Mouse (Mus musculus) layer of hippocampus, adult 2 months (tissue): ENCODE measurements around the gene Ppp2r3d. TPM values are rescaled to one million over a fixed set of nuclear protein-coding genes. Genes with fewer than 3 reads are reported as not detected.
"Not testable (repeated sequence)": the region's sequence is repeated elsewhere in the genome, so short reads cannot be mapped to it uniquely, and the experiment has no call there.

Experiments
- DNase-seq, 2 experiments: peaks; one replicate each; pipeline ENCODE4 v3.0.0; 2022; ENCODE audit warnings: low spot score in 2 of 2
- H3K27ac ChIP-seq: fragments of 200-600 bp; 2 replicates; pipeline ENCODE4 v1.8.1; 2022
- H3K4me3 ChIP-seq: fragments of 200-600 bp; 2 replicates; pipeline ENCODE4 v1.8.1; 2022; ENCODE audit warnings: mild to moderate bottlenecking
- CTCF ChIP-seq: fragments of 200-600 bp; conservative IDR thresholded peaks from 2 replicates; pipeline ENCODE4 v1.8.1; 2022; ENCODE audit warnings: antibody characterized with exemption, mild to moderate bottlenecking, moderate library complexity
- long read RNA-seq, 2 experiments: library from polyadenylated mRNA; stranded (forward); transcript quantifications; one replicate each; pipeline ENCODE4 v2.0.0; 2021; ENCODE audit warnings: borderline mapping rate in 2 of 2
- total RNA-seq, 2 experiments: library from RNA; stranded (reverse); gene quantifications; 2 replicates each; pipeline ENCODE4 v1.2.3; 2021

Ppp2r3d gene
- total RNA-seq, result 100 to 1,000 TPM in 1 of 2 experiments, 10 to 100 TPM in 1; 98.4 to 106 TPM
- long read RNA-seq, experiment 1, partial matches to known transcripts, result 0 of 1 reads
- long read RNA-seq, experiment 1, other reads (novel, unspliced or antisense), result 0 of 1 reads
- long read RNA-seq, experiment 2, partial matches to known transcripts, result 0 of 1 reads
- long read RNA-seq, experiment 2, other reads (novel, unspliced or antisense), result 0 of 1 reads

DNA sequence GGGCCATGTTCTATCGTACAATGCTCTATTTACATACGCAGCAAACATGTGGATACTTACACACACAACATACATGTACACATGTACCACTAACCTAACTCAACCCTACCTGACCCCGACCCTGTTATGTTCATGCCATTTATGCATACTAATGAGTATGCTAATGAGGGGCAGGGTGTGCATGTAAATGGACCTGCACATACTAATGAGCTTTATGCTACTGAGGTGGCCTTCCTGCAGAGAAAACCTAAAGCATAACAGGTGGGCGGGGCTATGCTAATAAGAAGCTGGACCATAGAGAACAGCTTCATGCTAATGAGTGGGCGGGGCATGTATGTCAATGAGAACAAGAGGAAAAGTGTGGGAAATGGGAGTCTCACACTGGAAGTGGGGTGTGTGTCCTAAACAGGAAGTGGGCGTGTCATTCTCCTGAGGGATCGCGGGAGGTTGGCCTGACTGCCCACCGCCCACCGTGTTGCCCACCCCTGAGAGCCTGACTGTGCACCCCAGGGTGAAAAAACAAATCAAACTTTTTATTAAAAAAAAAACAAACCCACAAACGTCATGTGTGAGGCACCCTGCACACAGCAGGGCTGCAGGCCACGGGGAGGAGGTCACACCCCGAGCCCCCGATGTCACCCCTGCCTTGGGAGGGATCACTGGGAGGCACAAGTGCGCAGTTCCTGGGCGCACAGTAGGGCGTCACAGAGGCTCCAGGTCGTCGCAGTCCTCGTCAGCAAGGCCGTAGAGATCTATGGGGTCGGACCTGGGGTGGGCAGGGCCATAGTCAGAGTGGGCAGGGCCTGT is at the start of gene Ppp2r3d:
Ppp2r3d (minus strand) TSS at position 803 of the 807 bp plus-strand sequence.
- DNase-seq, result no peak

DNA sequence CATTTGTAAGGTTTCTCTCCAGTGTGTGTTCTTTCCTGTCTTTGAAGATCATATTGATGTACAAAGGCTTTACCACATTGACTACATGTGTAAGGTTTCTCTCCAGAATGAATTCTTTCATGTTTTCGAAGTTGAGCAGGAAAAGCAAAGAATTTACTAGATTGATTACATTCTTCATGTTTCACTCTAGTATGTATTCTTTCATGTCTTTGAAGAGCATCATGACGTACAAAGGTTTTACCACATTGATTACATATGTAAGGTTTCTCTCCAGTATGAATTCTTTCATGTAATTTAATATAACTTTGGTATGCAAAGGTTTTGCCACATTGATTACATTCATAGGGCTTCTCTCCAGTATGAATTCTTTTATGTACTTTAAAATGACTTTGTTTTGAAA is 17.0 kb upstream of the Ppp2r3d start, which contains the start of gene Gm21836:
Gm21836 (minus strand) TSS at position 101 of the 400 bp plus-strand sequence.
- DNase-seq, H3K27ac ChIP-seq, H3K4me3 ChIP-seq: not testable (repeated sequence)

More for the DNA sequence above, at the start of gene Ppp2r3d:
- Histone ChIP-seq H3K4me3 (no peak within 1 kb of the TSS), H3K27ac (no peak within 1 kb of the TSS)
- no peak for TF ChIP-seq CTCF

DNA sequence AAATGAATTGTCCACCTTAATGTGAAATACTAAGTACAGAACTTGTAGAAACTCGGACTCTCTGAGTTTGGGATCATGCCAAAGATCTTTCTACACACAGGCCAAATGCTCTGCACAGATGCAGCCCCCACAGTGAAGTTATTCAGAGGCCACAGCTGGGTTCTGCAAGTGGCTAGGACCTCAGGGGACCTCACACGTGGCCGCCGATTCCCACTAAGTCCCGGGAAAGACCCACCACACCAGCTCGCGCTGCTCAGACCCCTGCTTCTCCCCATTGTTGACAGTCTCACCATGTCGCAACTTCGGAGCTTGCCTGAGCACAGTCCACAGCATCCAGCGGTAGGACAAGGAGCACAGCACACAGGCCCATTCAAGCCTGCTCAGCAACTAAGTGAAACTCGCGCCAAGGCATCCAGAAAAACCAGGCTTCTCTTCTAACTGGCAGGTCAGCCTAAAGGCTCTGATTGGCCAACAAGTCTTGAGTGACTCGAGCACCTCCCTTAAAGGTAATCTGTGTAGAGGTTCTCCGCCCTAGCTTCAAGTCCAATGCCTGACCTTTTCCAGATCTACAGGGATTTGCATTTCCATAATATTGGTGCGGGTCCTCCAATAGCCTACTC is 3.8 kb upstream of the Ppp2r3d start:
- not testable (repeated sequence) for DNase-seq

GRCm38 (mm10) chr9:124478081-124478480 is 1.4 kb upstream of the Ppp2r3d start:
- TF ChIP-seq CTCF, result no peak
- no peak overlapping the region for H3K27ac ChIP-seq
- H3K4me3 ChIP-seq, result no peak overlapping the region
- no peak for DNase-seq

More for the DNA sequence above, 3.8 kb upstream of the Ppp2r3d start:
- H3K4me3 ChIP-seq, H3K27ac ChIP-seq: not testable (repeated sequence)

- Histone ChIP-seq H3K4me3 (no peak overlapping the region), H3K27ac (no peak overlapping the region)
- TF ChIP-seq CTCF, result no peak
- no peak for DNase-seq
These were observed 1.0 kb downstream of the Ppp2r3d start for GRCm38 (mm10) chr9:124475689-124476088.

DNA sequence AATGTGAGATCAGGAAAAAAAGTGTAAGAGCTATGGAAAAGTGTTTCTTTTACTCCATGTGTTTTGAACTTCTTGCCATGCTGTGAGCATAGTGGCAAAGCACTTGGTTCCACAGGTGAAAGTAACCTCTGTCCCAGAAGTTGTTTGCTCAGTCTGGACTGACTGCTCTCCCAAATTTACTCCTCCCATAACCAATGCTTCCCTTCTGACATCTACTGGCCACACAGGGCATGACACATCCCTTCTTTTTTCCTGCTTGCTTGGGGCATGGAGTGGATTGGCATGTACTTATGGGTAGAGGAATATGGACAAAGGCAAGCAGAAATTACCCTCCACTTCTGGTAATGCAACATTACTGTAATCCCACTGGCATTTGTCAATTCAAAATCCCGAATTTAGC is 20.1 kb downstream of the Ppp2r3d start:
- Histone ChIP-seq H3K4me3 (no peak overlapping the region), H3K27ac (no peak overlapping the region)
- DNase-seq, result no peak
- peak; percentile 71 for TF ChIP-seq CTCF

DNA sequence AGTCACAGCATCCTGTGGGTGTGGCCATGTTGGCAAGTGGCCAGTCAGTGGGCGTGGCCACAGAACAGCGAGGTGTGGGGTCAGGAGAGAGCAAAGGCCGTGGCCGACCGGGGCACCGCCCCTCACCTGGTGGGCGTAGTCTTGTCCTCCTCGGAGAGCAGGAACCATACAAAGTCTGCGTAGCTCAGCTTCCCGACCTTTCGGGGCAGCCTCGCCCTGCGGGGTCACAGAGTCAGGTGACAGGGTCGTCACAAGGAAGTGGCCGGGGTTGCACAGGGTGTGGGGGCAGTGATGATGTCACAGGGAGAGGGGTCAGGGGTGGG is 34.2 kb downstream of the Ppp2r3d start:
- H3K27ac ChIP-seq, result no peak overlapping the region
- TF ChIP-seq CTCF, result no peak
- no peak overlapping the region for H3K4me3 ChIP-seq
- peak in 1 of 2 experiments; percentile 0 for DNase-seq

DNA sequence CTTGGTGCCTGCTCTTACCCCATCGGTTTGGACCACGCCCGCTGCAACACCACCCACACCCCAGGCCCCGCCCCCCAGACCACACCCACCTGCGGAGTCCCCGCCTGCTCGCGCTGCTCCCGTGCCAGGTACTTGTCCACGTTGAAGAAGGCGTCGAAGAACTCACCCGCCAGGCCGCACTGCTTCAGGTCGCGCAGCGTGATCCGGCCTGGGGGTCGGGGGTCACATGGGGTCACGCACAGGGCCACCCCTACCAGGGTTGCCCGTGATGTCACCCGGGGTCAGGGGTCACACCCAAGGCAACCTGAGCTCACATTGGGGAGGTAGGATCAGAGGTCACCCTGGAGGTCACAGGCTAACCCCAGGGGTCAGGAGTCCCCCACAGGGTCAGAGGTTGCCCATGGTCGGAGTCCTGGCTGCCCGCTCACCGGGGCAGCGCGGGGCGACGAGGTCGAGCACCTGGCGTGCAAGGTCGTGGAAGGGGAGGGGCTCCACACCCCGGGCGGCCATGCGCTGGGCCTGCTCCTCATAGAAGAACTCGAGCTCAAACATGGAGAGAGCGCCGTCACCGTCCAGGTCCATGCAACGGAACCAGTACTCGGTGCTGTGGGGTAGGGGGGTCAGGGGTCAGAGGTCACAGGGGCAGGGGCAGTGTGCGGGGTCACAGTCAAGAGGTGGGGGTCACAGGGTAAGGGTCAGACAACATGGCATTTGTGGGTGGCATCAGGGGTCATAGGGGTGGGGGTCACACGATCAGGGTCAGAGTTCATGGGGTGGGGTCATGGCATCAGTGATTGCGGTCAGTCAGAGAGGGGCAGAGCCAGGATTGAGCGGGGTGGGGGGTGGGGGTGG is 34.8 kb downstream of the Ppp2r3d start:
- peak in 1 of 2 experiments; percentile 16 for DNase-seq
- TF ChIP-seq CTCF, result no peak
- H3K27ac ChIP-seq, result no peak overlapping the region
- H3K4me3 ChIP-seq, result no peak overlapping the region

- peak; percentile 7 to 10 for DNase-seq
- no peak overlapping the region for H3K27ac ChIP-seq
- no peak for TF ChIP-seq CTCF
- no peak overlapping the region; the same call in 1 of the 2 replicates for H3K4me3 ChIP-seq
These were observed 36.0 kb downstream of the Ppp2r3d start for GRCm38 (mm10) chr9:124440724-124441045.

GRCm38 (mm10) chr9:124439848-124440723 is 36.6 kb downstream of the Ppp2r3d start:
- H3K27ac ChIP-seq, result no peak overlapping the region

DNA sequence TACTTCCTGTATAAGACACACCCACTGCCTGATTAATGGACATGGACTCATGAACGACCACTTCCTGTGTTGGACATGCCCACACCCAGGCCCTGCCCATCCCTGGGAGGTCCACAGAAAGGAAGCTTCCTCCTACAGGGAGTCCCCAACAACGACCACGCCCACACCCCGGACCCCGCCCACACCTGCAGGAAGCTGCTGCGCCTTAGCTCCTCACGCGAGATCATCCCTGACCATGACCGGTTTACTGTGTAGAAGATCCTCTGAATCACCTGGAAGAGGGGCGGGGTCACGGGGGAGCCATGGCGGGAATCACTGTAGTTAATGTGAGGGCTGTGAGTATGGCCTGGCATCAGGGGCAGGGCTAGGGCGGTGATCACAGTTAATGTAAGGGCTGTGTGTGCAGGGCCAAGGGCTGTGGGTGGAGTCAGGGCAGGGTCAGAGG is 37.3 kb downstream of the Ppp2r3d start:
- no peak overlapping the region for H3K27ac ChIP-seq
- H3K4me3 ChIP-seq, result no peak overlapping the region
- DNase-seq, result peak; percentile 3 to 9
- no peak for TF ChIP-seq CTCF

More at GRCm38 (mm10) chr9:124439848-124440723, 36.6 kb downstream of the Ppp2r3d start:
- H3K4me3 ChIP-seq, result no peak overlapping the region; the same call in 1 of the 2 replicates
- no peak for TF ChIP-seq CTCF
- DNase-seq, result peak; percentile 2 to 36
